Mouse (Mus musculus): ENCODE data around the gene Gm5426.
"Not testable (repeated sequence)": the region's sequence is repeated elsewhere in the genome, so short reads cannot be mapped to it uniquely, and the experiment has no call there.

Gene Gm5426

DNA sequence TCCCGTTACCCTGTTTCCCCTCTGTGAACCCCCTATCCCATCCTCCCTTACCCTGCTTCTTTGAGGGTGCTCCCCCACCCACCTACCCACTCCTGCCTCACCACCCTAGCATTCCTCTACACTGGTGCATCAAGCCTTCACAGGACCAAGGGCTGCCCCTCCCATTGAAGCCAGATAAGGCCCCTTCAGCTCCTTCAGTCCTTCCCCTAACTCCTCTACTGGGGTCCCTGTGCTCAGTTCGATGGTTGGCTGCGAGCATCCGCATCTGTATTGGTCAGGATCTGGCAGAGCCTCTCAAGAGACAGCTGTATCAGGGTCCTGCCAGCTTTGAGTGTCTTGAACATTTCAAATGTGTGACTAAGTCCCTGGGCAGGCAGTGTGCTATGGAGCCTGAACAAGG lies 2.9 kb downstream of the Gm5426 start:
- DNase-seq (ENCODE audit: low spot score): not testable (repeated sequence)

DNA sequence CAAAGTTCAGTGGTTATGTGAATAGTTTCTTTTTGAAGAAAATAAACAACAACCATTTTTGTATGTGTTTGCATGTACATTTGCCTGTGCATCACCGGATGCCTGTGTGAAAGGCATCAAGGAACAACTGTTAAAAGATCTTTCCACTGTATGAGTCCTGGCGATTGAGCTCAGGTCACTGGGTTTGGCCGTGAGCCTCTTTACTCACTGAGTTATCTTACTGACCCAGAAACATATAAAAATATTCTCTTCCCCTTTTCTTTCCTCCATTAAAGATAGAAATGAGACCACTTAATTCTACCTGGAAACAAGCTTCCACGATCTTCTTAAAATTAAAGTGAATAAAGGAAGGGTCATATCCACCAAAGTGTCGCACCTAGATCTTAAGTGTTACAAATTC lies 10.2 kb downstream of the Gm5426 start:
- no peak for DNase-seq (ENCODE audit: low spot score)

DNA sequence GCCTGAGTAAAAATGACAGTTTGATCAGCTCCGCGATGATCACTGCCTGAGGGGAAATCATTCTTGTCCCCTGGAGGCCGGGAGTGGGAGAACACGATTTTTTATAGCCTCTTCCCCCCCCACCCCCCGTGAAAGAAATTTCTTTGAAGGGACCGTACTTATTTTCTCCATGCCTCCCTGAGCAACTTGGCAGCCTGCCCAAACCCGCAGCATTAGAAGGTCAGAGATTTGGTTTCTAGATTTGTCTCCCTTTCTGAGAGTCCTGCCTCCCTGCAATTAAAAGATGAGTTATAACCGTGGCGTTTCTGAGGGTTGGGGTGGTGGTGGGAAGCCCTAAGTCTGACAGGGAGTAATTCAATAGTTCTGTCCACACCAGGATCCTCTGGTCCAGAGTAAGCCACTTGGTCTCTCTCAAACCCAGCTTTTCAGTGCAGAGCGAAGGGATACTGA lies 11.9 kb downstream of the Gm5426 start:
- DNase-seq (ENCODE audit: low spot score): no peak

DNA sequence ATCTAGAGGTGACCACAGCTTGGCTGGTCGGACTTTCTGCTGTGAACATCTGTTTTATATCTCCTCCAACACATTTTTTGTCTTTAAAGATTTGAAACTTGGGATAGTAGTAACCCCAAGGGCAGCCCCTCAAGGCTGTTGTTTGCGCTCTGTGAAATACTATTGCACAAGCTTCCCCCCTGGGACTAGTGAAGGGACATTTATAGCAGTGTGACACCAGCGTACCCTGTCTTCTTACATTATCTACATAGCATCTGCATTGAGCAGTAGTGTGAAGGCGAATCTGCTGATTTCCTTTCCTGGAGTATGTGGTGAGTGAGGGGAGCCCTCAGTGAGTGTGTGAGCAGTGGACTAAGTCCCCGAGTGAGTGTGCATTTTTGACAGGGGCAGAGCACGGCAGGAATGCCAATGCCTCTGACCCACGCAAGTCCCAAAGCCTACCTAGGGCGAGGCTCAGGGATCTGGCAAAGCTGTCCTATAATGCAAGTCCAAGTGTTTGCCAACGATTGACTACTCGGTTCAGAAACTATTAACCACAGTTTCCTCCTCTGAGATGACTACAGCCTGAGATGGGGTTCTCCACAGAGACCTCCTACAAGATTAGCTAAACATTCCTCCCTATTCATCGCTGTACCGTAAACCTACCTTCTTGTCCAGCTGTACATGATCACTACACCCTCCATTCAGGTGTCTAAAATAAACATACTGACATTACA lies 14.2 kb downstream of the Gm5426 start:
- no peak for DNase-seq (ENCODE audit: low spot score)

DNA sequence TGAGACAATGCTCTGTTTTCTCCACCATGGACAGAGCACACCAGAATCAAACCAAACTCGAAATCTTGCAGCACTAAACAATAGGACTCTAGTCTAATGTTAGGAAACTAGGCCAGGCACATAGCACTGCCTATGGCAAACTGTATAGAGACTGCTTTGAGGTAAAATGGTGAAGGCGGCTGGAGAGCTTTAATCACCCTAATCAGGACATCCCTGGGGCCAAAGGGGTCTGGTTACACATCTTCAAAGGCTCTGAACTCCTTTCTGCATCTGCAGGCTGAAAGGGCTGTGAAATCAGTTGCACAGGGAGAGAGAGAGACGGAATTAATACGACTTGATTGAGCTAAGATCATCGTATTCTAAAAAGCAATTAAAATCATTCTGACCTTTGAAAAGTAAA lies 16.9 kb downstream of the Gm5426 start:
- no peak for DNase-seq (ENCODE audit: low spot score)

DNA sequence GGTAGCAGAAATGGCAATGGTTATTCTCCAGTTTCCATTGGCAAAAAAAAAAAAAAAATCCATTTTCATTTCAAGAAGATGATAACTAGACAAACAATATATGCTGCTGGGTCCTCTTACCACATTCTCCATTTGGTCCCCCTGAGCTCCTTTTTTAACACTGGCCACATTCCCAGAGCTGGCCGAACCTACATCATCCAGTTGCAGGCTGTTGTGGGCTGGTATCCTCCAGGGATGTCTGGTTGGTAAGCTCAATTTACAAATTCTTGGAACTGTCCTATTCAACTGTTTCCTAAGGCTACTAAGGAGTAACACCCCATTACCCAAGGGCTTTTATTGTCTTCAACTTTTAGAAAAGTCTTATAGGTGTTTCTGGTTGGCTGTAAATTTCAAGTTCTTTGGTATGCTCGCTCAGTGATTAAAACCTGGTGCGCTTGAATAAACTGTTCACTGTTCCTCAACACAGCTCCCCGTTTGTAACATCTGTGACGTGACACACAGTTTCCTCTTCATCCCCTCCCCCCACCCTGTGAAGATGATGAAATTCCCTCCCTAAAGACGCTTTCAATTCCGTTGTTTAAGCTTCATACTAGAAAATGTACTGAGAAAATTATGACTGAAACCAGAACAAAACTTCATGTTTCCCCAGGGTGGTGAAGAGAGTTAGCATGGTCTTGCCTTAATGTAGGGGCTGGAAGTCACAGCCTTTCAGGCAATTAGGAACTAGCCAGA lies 26.7 kb downstream of the Gm5426 start:
- no peak for DNase-seq (ENCODE audit: low spot score)

DNA sequence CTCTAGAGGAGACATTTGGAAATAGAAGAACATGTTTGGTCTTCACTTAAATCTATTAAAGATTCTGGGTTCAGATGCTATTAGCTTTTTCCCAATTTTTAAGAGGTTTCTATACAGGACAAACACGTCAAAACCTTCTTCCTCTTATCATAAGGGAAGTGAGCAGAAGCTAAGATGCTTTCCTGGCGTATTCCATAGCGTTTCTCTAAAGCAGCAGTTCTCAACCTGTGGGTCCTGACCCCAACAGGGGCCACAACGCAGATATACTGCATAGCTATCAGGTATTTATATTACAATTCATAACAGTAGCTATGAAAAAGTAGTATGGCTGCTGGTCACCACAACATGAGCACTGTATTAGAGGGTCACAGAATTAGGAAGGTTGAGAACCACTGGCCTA lies 27.4 kb downstream of the Gm5426 start:
- DNase-seq (ENCODE audit: low spot score): no peak

DNA sequence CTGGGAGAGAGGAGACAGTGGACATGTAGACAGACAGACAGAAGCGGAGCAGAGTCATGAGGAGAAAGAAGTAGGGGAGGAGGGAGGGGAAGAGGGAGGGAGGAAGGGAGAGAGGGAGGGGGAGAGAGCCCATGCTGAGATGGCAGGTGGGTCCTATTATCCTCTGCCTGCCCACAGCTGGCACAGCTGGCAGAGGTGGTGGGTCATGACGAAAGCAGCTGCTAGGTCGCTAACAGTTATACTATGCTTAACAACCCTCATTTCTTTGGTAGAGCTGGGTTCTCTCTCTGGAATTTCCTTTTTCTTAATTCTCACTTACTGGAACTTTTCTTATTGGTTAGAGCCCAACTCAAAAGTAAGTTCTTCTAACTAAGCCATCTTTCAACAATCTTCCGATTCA lies 28.9 kb downstream of the Gm5426 start:
- no peak for DNase-seq (ENCODE audit: low spot score)

DNA sequence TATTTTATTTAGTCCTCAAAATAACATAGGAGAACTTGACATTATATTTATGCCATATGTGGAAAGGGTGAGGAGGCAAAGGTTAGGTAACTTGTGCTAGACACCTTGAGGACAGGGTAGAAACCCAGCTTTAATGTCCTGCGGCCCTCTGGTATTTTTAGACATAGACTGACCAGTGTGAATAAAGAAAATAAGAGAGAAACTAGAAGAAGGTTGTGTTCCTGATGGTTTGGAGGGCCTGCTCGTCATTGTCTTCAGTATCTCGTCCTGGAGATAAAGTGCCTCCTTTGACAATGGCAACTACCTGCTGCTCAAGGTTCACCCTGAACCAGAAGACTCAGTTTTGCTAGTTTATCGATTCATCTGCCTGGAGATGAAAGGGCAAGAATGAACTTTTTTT lies 32.6 kb downstream of the Gm5426 start:
- DNase-seq (ENCODE audit: low spot score): no peak

DNA sequence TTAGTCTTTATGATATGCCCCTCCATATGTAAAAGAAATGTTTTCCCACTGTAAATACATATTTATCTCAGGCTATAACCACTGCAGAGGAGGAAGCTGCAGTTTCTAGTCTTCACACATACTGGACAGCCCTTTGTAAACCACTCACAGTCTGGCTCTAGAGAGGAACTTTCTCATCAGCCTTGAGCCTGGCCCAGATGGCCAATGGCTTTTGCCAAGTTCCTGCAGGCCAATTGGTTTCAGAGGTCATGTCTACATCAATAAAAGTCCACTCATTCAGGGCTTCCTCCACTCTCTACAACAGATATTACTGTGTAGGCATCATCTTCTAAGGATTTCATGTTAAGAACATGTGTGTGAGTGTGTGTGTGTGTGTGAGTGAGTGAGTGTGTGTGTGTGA lies 35.1 kb downstream of the Gm5426 start:
- DNase-seq (ENCODE audit: low spot score): no peak

DNA sequence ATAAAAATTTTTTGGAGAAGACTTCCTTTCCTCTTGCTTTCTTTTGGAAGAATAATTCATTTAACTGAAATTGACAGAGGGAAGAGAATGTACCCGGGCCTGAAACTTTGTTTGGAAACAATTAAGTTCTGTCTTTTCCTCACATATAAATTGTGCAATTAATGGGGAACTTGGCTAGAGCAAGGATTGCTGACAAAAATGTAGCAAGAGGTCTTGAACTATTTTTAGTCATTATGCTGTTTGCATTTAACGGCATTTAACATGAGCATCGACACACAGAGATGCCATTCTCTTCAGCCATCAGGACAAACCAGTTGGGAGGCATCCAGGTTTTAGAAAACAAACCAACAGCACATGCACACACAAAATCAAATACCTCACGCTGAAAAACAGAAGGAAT lies 36.6 kb downstream of the Gm5426 start:
- no peak for DNase-seq (ENCODE audit: low spot score)

DNA sequence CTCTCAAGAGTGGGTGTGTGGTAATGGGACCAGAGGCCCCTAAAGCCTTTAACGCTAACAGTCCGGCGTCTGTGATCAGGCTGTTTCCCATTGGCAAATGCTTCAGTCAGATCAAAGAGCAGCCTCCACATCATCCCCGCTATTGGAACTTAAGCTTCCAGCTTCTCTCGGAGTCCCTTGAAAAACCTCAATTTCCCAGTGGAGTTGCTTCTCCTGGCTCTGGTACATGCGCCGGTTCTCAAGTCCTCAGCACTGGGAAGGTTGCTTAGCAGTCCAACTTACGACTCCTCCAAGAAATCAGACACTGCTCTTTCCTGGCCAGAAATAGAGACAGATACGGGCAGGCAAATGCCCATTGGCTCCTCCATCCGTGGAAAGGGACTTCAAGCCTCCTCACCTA lies 37.4 kb downstream of the Gm5426 start:
- no peak for DNase-seq (ENCODE audit: low spot score)

DNA sequence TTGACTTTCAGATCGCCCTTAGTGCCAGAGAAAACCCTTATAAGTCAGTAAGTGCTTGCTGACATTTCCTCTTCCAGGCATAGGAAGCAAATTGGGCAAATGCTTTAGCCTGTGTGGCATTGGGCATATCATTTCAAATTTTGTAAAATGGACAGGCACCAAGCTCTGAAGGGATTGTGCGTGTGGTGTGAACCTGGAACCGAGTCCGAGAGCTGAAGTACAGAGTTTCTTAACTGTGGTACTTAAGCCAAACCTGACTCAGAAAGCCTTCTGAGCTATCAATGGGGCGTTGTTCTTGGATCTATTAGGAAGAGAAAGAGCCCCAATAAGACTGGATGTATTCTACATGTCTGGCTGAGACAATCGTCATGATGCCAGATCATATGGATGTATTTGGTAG lies 40.5 kb downstream of the Gm5426 start:
- DNase-seq (ENCODE audit: low spot score): no peak

DNA sequence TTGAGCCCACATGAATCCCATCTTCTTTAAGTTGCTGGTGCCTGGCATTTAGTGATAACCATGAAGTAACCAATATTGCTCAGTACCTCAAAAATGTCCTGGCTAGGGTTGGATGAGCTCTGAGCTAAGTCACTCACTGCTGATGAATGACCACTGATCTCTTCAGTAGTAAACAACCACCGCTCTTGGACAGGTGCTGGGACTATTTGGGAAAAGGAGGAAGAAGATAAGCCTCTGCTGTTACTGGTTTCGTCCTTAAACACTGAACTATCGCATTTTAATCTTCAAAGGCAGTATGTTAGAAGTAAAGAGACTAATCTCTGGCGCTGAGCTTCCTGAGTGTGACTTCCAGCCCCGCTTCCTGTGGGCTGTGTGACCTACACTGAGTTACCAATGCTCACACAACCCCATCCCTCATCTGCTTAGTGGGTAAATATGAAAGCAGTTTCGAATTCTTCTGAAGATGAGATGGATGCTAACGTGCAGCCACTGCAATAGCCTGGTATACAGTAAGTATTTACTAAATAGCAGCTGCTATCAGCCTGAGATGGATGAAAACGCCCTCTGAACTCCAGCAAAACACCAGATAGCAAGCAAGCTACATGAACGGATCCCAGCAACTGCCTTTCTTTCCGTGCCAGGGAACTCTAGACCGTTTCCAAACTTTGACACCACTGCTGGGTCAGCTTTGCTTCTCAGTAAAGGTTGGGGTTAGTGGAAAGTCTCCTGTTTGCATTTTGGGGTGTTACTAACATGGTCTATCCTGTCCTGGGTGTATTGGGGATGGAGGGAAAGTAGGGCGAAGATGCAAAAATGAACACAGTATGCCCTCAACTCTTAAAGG lies 44.4 kb downstream of the Gm5426 start:
- no peak for DNase-seq (ENCODE audit: low spot score)

DNA sequence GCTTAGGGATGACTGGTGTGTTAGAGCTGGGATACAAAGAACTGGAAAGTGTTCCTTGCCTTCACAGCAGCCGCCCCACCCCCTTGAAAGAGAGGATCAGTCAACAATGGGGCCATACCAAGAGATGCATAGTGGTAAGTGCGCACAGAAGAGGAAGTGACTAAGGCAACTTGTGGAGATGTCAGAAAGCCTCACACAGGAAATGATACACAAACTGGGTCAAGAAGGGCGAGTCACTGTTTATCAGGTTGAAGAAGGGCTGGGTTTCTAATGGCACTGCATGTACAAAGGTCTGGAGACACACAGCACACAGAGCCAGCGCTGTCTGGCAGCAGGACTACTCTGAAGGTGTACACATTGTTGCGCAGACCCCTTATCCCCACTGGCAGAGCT lies 45.0 kb downstream of the Gm5426 start:
- DNase-seq (ENCODE audit: low spot score): no peak

DNA sequence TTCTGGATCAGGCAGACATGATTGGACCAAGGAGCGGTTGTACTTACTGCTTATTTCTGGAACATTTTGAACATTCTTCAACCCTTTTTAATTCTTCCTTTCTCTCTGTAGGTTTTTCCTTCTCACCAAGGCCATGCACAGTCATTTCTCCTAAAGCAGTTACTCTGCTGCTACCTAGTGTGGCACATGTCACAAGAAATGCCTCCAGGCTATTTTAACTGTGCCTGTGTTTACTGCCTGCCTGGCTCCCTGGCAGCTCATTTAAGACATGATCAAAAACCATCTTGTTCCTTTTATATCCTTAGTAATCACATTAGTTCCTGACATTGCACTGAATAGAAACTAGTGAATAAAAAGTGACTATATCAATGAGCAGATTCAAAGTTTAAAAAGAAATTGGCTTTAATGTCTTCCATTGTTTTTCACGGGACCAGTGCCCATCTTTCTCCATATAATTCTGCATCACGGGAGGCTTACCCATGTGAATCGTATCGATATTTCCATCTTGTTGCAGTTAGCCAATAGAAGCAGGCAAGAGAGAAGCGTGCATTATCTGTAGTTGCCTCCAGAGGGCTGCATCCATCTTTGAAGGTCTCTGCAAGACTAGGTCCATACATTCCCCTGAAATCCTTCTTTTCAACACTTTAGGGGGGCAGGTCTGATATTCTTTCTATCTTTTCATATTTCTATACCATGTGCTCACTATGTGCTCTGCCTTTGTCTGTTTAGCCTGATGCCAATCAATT lies 45.7 kb downstream of the Gm5426 start:
- DNase-seq (ENCODE audit: low spot score): no peak

DNA sequence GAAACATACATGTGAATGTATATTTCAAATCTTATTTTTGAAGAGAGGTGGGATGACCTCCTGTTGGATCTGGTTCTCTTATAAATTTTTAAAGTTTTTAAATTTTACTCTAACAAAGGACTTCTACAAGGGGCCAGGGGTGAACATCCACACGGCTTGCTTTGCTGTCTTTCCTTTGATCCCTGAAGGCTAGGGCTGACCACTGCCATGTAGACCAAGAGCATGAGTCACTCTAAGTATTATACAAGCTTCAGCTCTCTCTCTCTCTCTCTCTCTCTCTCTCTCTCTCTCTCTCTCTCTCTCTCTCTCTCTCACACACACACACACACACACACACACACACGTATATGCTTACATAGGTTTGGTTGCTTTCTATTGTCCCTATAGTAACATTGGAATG lies 48.6 kb downstream of the Gm5426 start:
- DNase-seq (ENCODE audit: low spot score): no peak

DNA sequence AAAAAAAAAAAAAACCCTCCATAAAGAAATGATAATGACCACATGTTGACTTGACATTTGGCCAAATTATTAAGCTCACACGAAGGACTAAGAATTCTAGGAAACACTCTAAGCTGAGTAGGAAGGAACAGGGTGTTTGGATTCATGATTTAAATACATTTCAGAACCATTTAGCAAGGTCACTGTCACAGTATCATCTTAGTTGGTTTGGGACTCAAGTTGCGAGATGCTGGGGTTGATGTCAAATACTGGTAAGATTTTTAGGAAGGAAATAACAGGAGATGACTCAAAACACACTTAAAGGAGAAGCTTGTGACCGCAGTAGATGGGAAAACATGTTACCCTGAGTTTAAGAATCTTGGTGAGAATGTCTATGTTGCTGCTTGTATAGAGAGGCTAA lies 49.2 kb downstream of the Gm5426 start:
- DNase-seq (ENCODE audit: low spot score): no peak

Data from left cerebral cortex, adult 11 months (tissue).